Mouse (Mus musculus) MEL (cell line): ENCODE measurements around the gene Gm20696.

Experiments used
- CHD1 ChIP-seq: IDR thresholded peaks from 2 replicates; pipeline ENCODE4 v1.6.1; 2012; ENCODE audit warnings: low read depth, mild to moderate bottlenecking, inconsistent platforms, low read length, improper control_type of control experiment
- CTCF ChIP-seq, 3 experiments: IDR thresholded peaks in 2 of 3; conservative IDR thresholded peaks in 1 of 3; 2 replicates each; pipeline ENCODE4 v1.5.1; 2011 to 2012; ENCODE audit warnings: low read length in 3 of 3, low read depth in 2 of 3, mild to moderate bottlenecking in 2 of 3, improper control_type of control experiment in 1 of 3, inconsistent platforms in 1 of 3, mixed read lengths in 1 of 3, moderate library complexity in 1 of 3; ENCODE audit not compliant: control insufficient read depth in 1 of 3, insufficient read depth in 1 of 3, poor library complexity in 1 of 3, severe bottlenecking in 1 of 3
- ELF1 ChIP-seq: IDR thresholded peaks from 2 replicates; pipeline ENCODE4 v1.6.1; 2014; ENCODE audit warnings: low read depth, mild to moderate bottlenecking, inconsistent platforms, low read length, improper control_type of control experiment, moderate library complexity
- GABPA ChIP-seq: IDR thresholded peaks from 2 replicates; pipeline ENCODE4 v1.6.1; 2012; ENCODE audit warnings: low read depth, mild to moderate bottlenecking, inconsistent platforms, low read length, improper control_type of control experiment, moderate library complexity
- GATA1 ChIP-seq: IDR thresholded peaks from 2 replicates; pipeline ENCODE4 v1.6.1; 2011; ENCODE audit warnings: low read depth, low read length, improper control_type of control experiment
- JUND ChIP-seq: IDR thresholded peaks from 2 replicates; pipeline ENCODE4 v1.6.1; 2011; ENCODE audit warnings: low read depth, mild to moderate bottlenecking, improper control_type of control experiment, low read length
- MAZ ChIP-seq: IDR thresholded peaks from 2 replicates; pipeline ENCODE4 v1.6.1; 2012; ENCODE audit warnings: low read depth, mild to moderate bottlenecking, inconsistent platforms, low read length, improper control_type of control experiment
- POLR2A ChIP-seq, 2 experiments: IDR thresholded peaks; 2 replicates each; pipeline ENCODE4 v1.6.1; 2011 to 2012; ENCODE audit warnings: low read length in 2 of 2, mild to moderate bottlenecking in 2 of 2, control low read depth in 1 of 2, improper control_type of control experiment in 1 of 2, low read depth in 1 of 2, moderate library complexity in 1 of 2; ENCODE audit not compliant: control insufficient read depth in 1 of 2, insufficient read depth in 1 of 2, poor library complexity in 1 of 2
- USF1 ChIP-seq: IDR thresholded peaks from 2 replicates; pipeline ENCODE4 v1.6.1; 2014; ENCODE audit warnings: low read depth, mild to moderate bottlenecking, inconsistent platforms, low read length, improper control_type of control experiment, moderate library complexity
- USF2 ChIP-seq, 2 experiments: IDR thresholded peaks; 2 replicates each; pipeline ENCODE4 v1.6.1; 2011 to 2012; ENCODE audit warnings: improper control_type of control experiment in 2 of 2, low read length in 2 of 2, borderline replicate concordance in 1 of 2, inconsistent platforms in 1 of 2, low read depth in 1 of 2, mild to moderate bottlenecking in 1 of 2; ENCODE audit not compliant: insufficient read depth in 1 of 2

DNA sequence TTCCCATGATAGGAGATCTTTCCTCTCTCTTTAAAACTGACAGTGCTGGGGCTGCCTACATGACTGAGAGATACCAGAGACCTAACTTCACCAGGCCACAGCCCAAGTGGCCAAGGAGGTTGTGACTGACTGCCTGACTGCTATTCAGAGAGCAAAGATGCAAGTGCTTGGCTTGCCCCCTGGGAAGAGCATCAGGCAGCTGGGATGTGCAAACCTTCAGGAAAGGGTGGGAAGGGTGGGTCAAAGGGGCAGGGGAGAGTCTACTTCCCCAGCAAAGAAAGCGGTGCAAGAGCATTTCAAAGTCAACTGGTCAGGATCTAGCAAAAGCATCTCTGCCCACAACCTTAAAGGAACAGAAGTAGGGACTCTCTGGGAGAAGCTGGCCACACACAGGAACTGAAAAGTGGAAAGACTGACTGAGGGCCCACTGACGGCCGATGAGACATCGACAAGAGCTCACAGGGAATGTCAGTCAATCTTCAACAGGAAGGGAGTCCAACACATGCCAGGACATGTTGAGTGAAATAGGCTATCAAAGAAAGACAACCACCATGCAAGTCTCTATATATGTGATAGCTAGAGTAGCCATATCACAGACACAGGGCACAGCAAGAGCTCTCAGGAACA is 282.6 kb downstream of the Gm20696 start:
- TF ChIP-seq POLR2A (IDR thresholded peaks at IDR 0.05; ENCODE audit: control insufficient read depth in 1 of 2, insufficient read depth in 1 of 2, low read depth in 1 of 2, low read length in 2 of 2, poor library complexity in 1 of 2) (no peak), USF1 (no peak), MAZ (no peak), ELF1 (no peak), GABPA (no peak), USF2 (IDR thresholded peaks at IDR 0.05; ENCODE audit: borderline replicate concordance in 1 of 2, insufficient read depth in 1 of 2, low read depth in 1 of 2, low read length in 2 of 2) (no peak), CHD1 (no peak), CTCF (IDR thresholded peaks at IDR 0.05 in 2 of 3, conservative IDR thresholded peaks at IDR 0.05 in 1 of 3; ENCODE audit: control insufficient read depth in 1 of 3, insufficient read depth in 1 of 3, low read depth in 2 of 3, low read length in 3 of 3, poor library complexity in 1 of 3, severe bottlenecking in 1 of 3) (no peak), JUND (no peak), GATA1 (no peak)
